Mouse (Mus musculus) Patski (cell line): ENCODE results near the gene Ak4. TPM values are rescaled to one million over a fixed set of nuclear protein-coding genes. Genes with fewer than 3 reads are reported as not detected.
"Not testable (repeated sequence)": the region's sequence is repeated elsewhere in the genome, so short reads cannot be mapped to it uniquely, and the experiment has no call there.

Experiments
- ATAC-seq: fragments of 100-300 bp; one replicate; pipeline ENCODE4 v1.8.0; 2021
- CTCF ChIA-PET: fragments of 350-600 bp; sonication (Branson Sonifier 250); formaldehyde crosslinking; loops from one replicate; lab custom pipeline; 2022; ENCODE audit warnings: inconsistent platforms; lab: Charles Lee
- POLR2A ChIA-PET: fragments of 350-600 bp; sonication (Branson Sonifier 250); formaldehyde crosslinking; loops from one replicate; lab custom pipeline; 2022; ENCODE audit warnings: antibody characterized with exemption, inconsistent platforms; lab: Charles Lee
- DNase-seq: peaks from one replicate; pipeline ENCODE4 v3.0.0-alpha.2; 2011; ENCODE audit warnings: low read depth, low spot score
- H3K27me3 ChIP-seq: fragments of 371-371 bp; one replicate; pipeline ENCODE4 v1.5.1; 2021
- CTCF ChIP-seq: fragments of 100-300 bp; IDR thresholded peaks from one replicate; pipeline ENCODE4 v1.5.1; 2021
- in situ Hi-C: fragments of 300-500 bp; cut with MboI; formaldehyde crosslinking; loops from 3 replicates; pipeline ENCODE4 v1.11.1; 2018; ENCODE audit warnings: low pct_unique_long_range_greater_than_20kb, mixed read lengths
- polyA plus RNA-seq: library from polyadenylated mRNA; unstranded; gene quantifications from one replicate; pipeline ENCODE4 v1.2.3, GENCODE M21; 2021

Gene Ak4
- polyA plus RNA-seq, 1 experiment from 2014 or later, result 8.8 TPM

GRCm38 (mm10) chr4:101439738-101440389 lies 20.8 kb downstream of the Ak4 start:
- no peak for TF ChIP-seq CTCF
- ATAC-seq (no peak), DNase-seq (no peak)
- in situ Hi-C loops, result no loop called here
- H3K27me3 ChIP-seq, result no peaks in the 10 kb centered on the region
- ChIA-PET CTCF (interaction anchor here (1.5 kb wide), 1 partner anchor 9 kb away, joined by 3 read pairs; no protein-coding TSS in a partner anchor), POLR2A (no interaction called here)

- DNase-seq, result no peak
- no peak for ATAC-seq
- ChIA-PET CTCF (interaction anchor here (0.9 to 1.4 kb wide), 2 partner anchors 15 to 51 kb away, joined by 3 read pairs; no protein-coding TSS in a partner anchor), POLR2A (no interaction called here)
- in situ Hi-C loops, result no loop called here
- H3K27me3 ChIP-seq, result no peaks in the 10 kb centered on the region
- no peak for TF ChIP-seq CTCF
Measured at GRCm38 (mm10) chr4:101442791-101443190, 23.7 kb downstream of the Ak4 start.

GRCm38 (mm10) chr4:101443419-101443991 lies 24.4 kb downstream of the Ak4 start:
- DNase-seq (no peak), ATAC-seq (no peak)
- POLR2A ChIA-PET, result no interaction called here
- no peaks in the 10 kb centered on the region for H3K27me3 ChIP-seq
- no peak for TF ChIP-seq CTCF
- in situ Hi-C loops, result no loop called here
- CTCF ChIA-PET, result interaction anchor here (0.9 to 1.4 kb wide), 2 partner anchors 15 to 52 kb away, joined by 3 read pairs; no protein-coding TSS in a partner anchor

GRCm38 (mm10) chr4:101445660-101446059 lies 26.6 kb downstream of the Ak4 start:
- CTCF ChIA-PET, result no interaction called here

GRCm38 (mm10) chr4:101446606-101447005 lies 27.5 kb downstream of the Ak4 start:
- ATAC-seq, POLR2A ChIA-PET, in situ Hi-C loops, H3K27me3 ChIP-seq, CTCF ChIA-PET, DNase-seq: not testable (repeated sequence)

More at GRCm38 (mm10) chr4:101445660-101446059, 26.6 kb downstream of the Ak4 start:
- POLR2A ChIA-PET, result no interaction called here
- DNase-seq (no peak), ATAC-seq (no peak)
- no peaks in the 10 kb centered on the region for H3K27me3 ChIP-seq
- no peak for TF ChIP-seq CTCF
- in situ Hi-C loops, result no loop called here

- H3K27me3 ChIP-seq, result no peaks in the 10 kb centered on the region
- ATAC-seq (no peak), DNase-seq (no peak)
- in situ Hi-C loops, result no loop called here
- ChIA-PET POLR2A (no interaction called here), CTCF (interaction anchor here (1.4 kb wide), 1 partner anchor 9 kb away, joined by 3 read pairs; no protein-coding TSS in a partner anchor)
- TF ChIP-seq CTCF, result no peak
Measured at GRCm38 (mm10) chr4:101448701-101449100, 29.6 kb downstream of the Ak4 start.

- no peak for TF ChIP-seq CTCF
- in situ Hi-C loops, result no loop called here
- H3K27me3 ChIP-seq, result no peaks in the 10 kb centered on the region
- ChIA-PET CTCF (interaction anchor here (1.4 kb wide), 1 partner anchor 10 kb away, joined by 3 read pairs; no protein-coding TSS in a partner anchor), POLR2A (no interaction called here)
- DNase-seq, result no peak
- ATAC-seq, result no peak
Measured at GRCm38 (mm10) chr4:101449344-101449743, 30.3 kb downstream of the Ak4 start.

- ATAC-seq (no peak), DNase-seq (no peak)
- in situ Hi-C loops, result no loop called here
- ChIA-PET CTCF (no interaction called here), POLR2A (interaction anchor here (0.6 kb wide), 3 partner anchors 61 to 678 kb away, joined by 3 to 4 read pairs (median 3); no protein-coding TSS in a partner anchor)
- TF ChIP-seq CTCF, result no peak
- no peaks in the 10 kb centered on the region for H3K27me3 ChIP-seq
Measured at GRCm38 (mm10) chr4:101450150-101450780, 31.2 kb downstream of the Ak4 start.

- no peak for ATAC-seq
- no peaks in the 10 kb centered on the region for H3K27me3 ChIP-seq
- ChIA-PET CTCF (no interaction called here), POLR2A (no interaction called here)
- in situ Hi-C loops, result no loop called here
- DNase-seq, result no peak
- TF ChIP-seq CTCF, result no peak
Measured at GRCm38 (mm10) chr4:101451089-101451488, 32.0 kb downstream of the Ak4 start.

GRCm38 (mm10) chr4:101452829-101453228 lies 33.8 kb downstream of the Ak4 start:
- in situ Hi-C loops, result no loop called here
- ChIA-PET POLR2A (no interaction called here), CTCF (no interaction called here)
- ATAC-seq (no peak), DNase-seq (no peak)
- H3K27me3 ChIP-seq, result no peaks in the 10 kb centered on the region
- TF ChIP-seq CTCF, result no peak
